Mouse (Mus musculus): ENCODE data around the gene Sik1. TPM values are rescaled to one million over a fixed set of nuclear protein-coding genes. Genes with fewer than 3 reads are reported as not detected.

Sik1 gene
- total and polyA plus RNA-seq, 3 experiments: 17.1 to 56.9 (median 36.7) TPM

DNA sequence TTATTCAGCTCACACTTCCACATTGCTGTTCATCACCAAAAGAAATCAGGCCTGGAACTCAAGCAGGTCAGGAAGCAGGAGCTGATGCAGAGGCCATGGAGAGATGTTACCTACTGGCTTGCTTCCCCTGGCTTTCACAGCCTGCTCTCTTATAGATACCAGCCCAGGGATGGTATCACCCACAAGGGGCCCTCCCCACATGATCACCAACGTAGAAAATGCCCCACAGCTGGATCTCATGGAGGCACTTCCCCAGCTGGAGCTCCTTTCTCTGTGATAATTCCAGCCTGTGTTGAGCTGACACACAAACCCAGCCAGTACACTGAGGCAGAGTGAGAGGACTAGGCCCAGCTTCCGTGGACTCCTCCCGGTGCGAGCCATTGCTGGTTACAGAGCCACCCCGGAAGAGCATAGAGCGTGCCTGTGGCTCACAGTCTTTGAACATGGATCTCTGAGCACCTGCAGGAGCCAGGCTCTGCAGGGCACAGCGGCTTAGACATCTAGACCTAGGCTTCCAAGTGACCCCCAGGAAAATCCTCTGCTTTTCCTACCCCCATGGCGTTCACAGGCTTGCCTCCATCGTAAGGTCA is 49.7 kb upstream of the Sik1 start:
- in situ Hi-C loops (cut with MboI; ENCODE audit: low pct_ligation_motif_present, low pct_unique_long_range_greater_than_20kb, low sequenced_read_pairs): no loop called here
- Histone ChIP-seq H3K27ac (ENCODE audit: insufficient read depth, low read depth) (peak overlapping the region; percentile 26; the same call in 1 of the 2 replicates), H3K4me2 (ENCODE audit: insufficient read depth, low read depth, poor library complexity, severe bottlenecking) (no peak overlapping the region), H3K9me3 (replicated peaks; ENCODE audit: low read length) (no peaks in the 10 kb centered on the region), H3K79me2 (replicated peaks; ENCODE audit: control insufficient read depth, extremely low read depth, insufficient read depth, poor library complexity, severe bottlenecking) (no peaks in the 10 kb centered on the region), H3K27me3 (replicated peaks) (no peaks in the 10 kb centered on the region), H3K4me3 (replicated peaks in 1 of 3; ENCODE audit: low read depth in 2 of 3, low read length in 2 of 3, poor library complexity in 1 of 3) (peak overlapping the region; percentile 1 to 76 (median 26)), H3K9ac (ENCODE audit: insufficient read depth, low read depth) (no peak overlapping the region), H3K36me3 (replicated peaks in 1 of 2; ENCODE audit: control insufficient read depth in 1 of 2, insufficient read depth in 1 of 2, low read length in 1 of 2) (peaks cover 0 to 5% of the 10 kb centered on the region in 2 experiments), H3K4me1 (ENCODE audit: control insufficient read depth in 1 of 2, insufficient read depth in 2 of 2) (peaks cover 20 to 60% of the 10 kb centered on the region in 2 experiments)
- DNase-seq (ENCODE audit: extremely low read depth): no peak
- dilution Hi-C loops (cut with MboI; ENCODE audit: extremely low pct_ligation_motif_present, extremely low pct_unique_long_range_greater_than_20kb, low sequenced_read_pairs): no loop called here
- TF ChIP-seq SIN3A (IDR thresholded peaks at IDR 0.05; ENCODE audit: low read length) (no peak), KAT2A (IDR thresholded peaks at IDR 0.05; ENCODE audit: insufficient replicate concordance, low read length) (no peak), USF2 (conservative IDR thresholded peaks at IDR 0.05; ENCODE audit: low read depth, low read length) (no peak), RAD21 (IDR thresholded peaks at IDR 0.05; ENCODE audit: low read depth, low read length) (no peak), ETS1 (conservative IDR thresholded peaks at IDR 0.05; ENCODE audit: low read depth, low read length) (no peak)

DNA sequence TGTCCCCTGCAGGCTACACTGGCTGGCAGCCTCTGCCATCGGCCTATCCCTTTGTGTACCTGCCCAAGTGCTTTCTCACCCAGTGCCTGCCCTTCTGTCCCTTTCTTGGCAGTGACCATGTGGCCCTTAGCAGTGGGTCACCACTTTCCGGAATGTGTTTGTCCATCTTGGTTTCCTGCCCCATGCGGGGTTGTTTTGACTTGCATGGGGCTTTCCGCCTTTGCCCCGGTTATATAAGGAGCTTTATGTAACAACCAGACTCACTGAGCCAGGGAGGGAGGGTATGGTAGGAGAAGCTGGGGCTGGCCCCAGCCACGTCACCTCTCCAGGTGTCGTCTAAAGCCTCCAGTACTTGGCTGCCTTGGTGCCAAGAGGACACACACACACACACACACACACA is 48.4 kb upstream of the Sik1 start:
- in situ Hi-C loops (cut with MboI; ENCODE audit: low pct_ligation_motif_present, low pct_unique_long_range_greater_than_20kb, low sequenced_read_pairs): no loop called here
- dilution Hi-C loops (cut with MboI; ENCODE audit: extremely low pct_ligation_motif_present, extremely low pct_unique_long_range_greater_than_20kb, low sequenced_read_pairs): no loop called here
- TF ChIP-seq RCOR1 (conservative IDR thresholded peaks at IDR 0.05; ENCODE audit: low read depth, low read length): no peak
- peak; percentile 61; the same call in 1 of the 2 replicates for TF ChIP-seq TCF12 (IDR thresholded peaks at IDR 0.05; ENCODE audit: low read depth, low read length)
- TF ChIP-seq HCFC1 (IDR thresholded peaks at IDR 0.05; ENCODE audit: low read depth, low read length): no peak
- no peak for TF ChIP-seq PAX5 (IDR thresholded peaks at IDR 0.05; ENCODE audit: low read length)
- TF ChIP-seq ZNF384 (IDR thresholded peaks at IDR 0.05; ENCODE audit: low read depth, low read length): no peak
- no peak for TF ChIP-seq USF1 (IDR thresholded peaks at IDR 0.05; ENCODE audit: low read depth, low read length)
- peak; percentile 82 for TF ChIP-seq MEF2A (IDR thresholded peaks at IDR 0.05; ENCODE audit: borderline replicate concordance, low read depth, low read length)
- no peak for TF ChIP-seq CHD2 (IDR thresholded peaks at IDR 0.05; ENCODE audit: low read length)
- no peak for TF ChIP-seq POLR2A (IDR thresholded peaks at IDR 0.05; ENCODE audit: low read depth, low read length)
- no peak for TF ChIP-seq JUN (IDR thresholded peaks at IDR 0.05; ENCODE audit: insufficient read depth, low read depth, low read length)
- TF ChIP-seq ZKSCAN1 (IDR thresholded peaks at IDR 0.05; ENCODE audit: borderline replicate concordance, low read depth, low read length): no peak
- no peak for TF ChIP-seq ZC3H11A (IDR thresholded peaks at IDR 0.05; ENCODE audit: low read depth, low read length)
- TF ChIP-seq MAFK (IDR thresholded peaks at IDR 0.05; ENCODE audit: insufficient replicate concordance, low read length): no peak
- no peak for TF ChIP-seq KAT2A (IDR thresholded peaks at IDR 0.05; ENCODE audit: insufficient replicate concordance, low read length)
- no peak for TF ChIP-seq E2F4 (IDR thresholded peaks at IDR 0.05; ENCODE audit: insufficient replicate concordance, low read depth, low read length)
- no peak for TF ChIP-seq TBP (conservative IDR thresholded peaks at IDR 0.05; ENCODE audit: low read depth, low read length)
- peak; percentile 30; the same call in 1 of the 2 replicates for TF ChIP-seq EP300 (IDR thresholded peaks at IDR 0.05; ENCODE audit: low read length)
- no peak for TF ChIP-seq USF2 (conservative IDR thresholded peaks at IDR 0.05; ENCODE audit: low read depth, low read length)
- 0 out of 2 replicates have a peak, but pooled peaks have one; percentile 27 for TF ChIP-seq NRF1 (IDR thresholded peaks at IDR 0.05; ENCODE audit: low read depth, low read length)
- TF ChIP-seq NELFE (IDR thresholded peaks at IDR 0.05; ENCODE audit: low read depth, low read length): no peak
- no peak for TF ChIP-seq SIN3A (IDR thresholded peaks at IDR 0.05; ENCODE audit: low read length)
- 0 out of 2 replicates have a peak, but pooled peaks have one; percentile 26 for TF ChIP-seq ELF1 (IDR thresholded peaks at IDR 0.05; ENCODE audit: low read depth, low read length)
- TF ChIP-seq GABPA (IDR thresholded peaks at IDR 0.05; ENCODE audit: insufficient replicate concordance, low read depth, low read length): no peak; the same call in 1 of the 2 replicates
- no peak for TF ChIP-seq CTCF (conservative IDR thresholded peaks at IDR 0.05 in 1 of 2, IDR thresholded peaks at IDR 0.05 in 1 of 2; ENCODE audit: low read depth in 2 of 2, low read length in 2 of 2)
- TF ChIP-seq MYC (IDR thresholded peaks at IDR 0.05; ENCODE audit: low read depth, low read length): 0 out of 2 replicates have a peak, but pooled peaks have one; percentile 55
- no peak for TF ChIP-seq UBTF (IDR thresholded peaks at IDR 0.05; ENCODE audit: low read depth, low read length)
- TF ChIP-seq JUND (conservative IDR thresholded peaks at IDR 0.05; ENCODE audit: low read depth, low read length): no peak
- no peak for TF ChIP-seq MXI1 (IDR thresholded peaks at IDR 0.05; ENCODE audit: low read depth, low read length)
- TF ChIP-seq CHD1 (IDR thresholded peaks at IDR 0.05; ENCODE audit: low read depth, low read length): 0 out of 2 replicates have a peak, but pooled peaks have one; percentile 45

More for the DNA sequence above, 48.4 kb upstream of the Sik1 start:
- Histone ChIP-seq H3K4me3 (replicated peaks in 1 of 3; ENCODE audit: low read depth in 2 of 3, low read length in 2 of 3, poor library complexity in 1 of 3) (peak overlapping the region in 1 of 3 experiments; percentile 32), H3K4me1 (ENCODE audit: control insufficient read depth in 1 of 2, insufficient read depth in 2 of 2) (peaks cover 28 to 73% of the 10 kb centered on the region in 2 experiments), H3K9ac (ENCODE audit: insufficient read depth, low read depth) (no peak overlapping the region), H3K27me3 (replicated peaks) (no peaks in the 10 kb centered on the region), H3K79me2 (replicated peaks; ENCODE audit: control insufficient read depth, extremely low read depth, insufficient read depth, poor library complexity, severe bottlenecking) (no peaks in the 10 kb centered on the region), H3K36me3 (replicated peaks in 1 of 2; ENCODE audit: control insufficient read depth in 1 of 2, insufficient read depth in 1 of 2, low read length in 1 of 2) (peaks cover 0 to 5% of the 10 kb centered on the region in 2 experiments), H3K4me2 (ENCODE audit: insufficient read depth, low read depth, poor library complexity, severe bottlenecking) (no peak overlapping the region), H3K9me3 (replicated peaks; ENCODE audit: low read length) (no peaks in the 10 kb centered on the region), H3K27ac (ENCODE audit: insufficient read depth, low read depth) (peak overlapping the region; percentile 28; the same call in 1 of the 2 replicates)
- DNase-seq (ENCODE audit: extremely low read depth): peak; percentile 73

Data from CH12.LX (cell line).